Mouse (Mus musculus) lung, embryonic 15.5 days (tissue): Measurements from ENCODE around the gene Il6st. TPM values are rescaled to one million over a fixed set of nuclear protein-coding genes. Genes with fewer than 3 reads are reported as not detected.
A peak's percentile ranks its signal among the peaks of the same experiment; 100 is the strongest.

ENCODE experiments used
- ATAC-seq: fragments of 200-750 bp; cut with Nextera tagmentation; 2 replicates; pipeline ENCODE4 v1.8.0; 2017; ENCODE audit warnings: moderate number of reproducible peaks, borderline replicate concordance; ENCODE audit not compliant: low FRiP score, low TSS enrichment; ENCODE audit errors: extremely low read depth
- H3K27ac ChIP-seq: fragments of 300-500 bp; sonication (generic); 2 replicates; pipeline ENCODE4 v1.5.1; 2015; ENCODE audit warnings: moderate library complexity, mild to moderate bottlenecking, inconsistent platforms
- H3K27me3 ChIP-seq: fragments of 300-500 bp; sonication (generic); 2 replicates; pipeline ENCODE4 v1.6.1; 2015; ENCODE audit warnings: inconsistent platforms
- H3K36me3 ChIP-seq: fragments of 300-500 bp; sonication (generic); 2 replicates; pipeline ENCODE4 v1.6.1; 2015; ENCODE audit warnings: inconsistent platforms
- H3K4me1 ChIP-seq: fragments of 300-500 bp; sonication (generic); 2 replicates; pipeline ENCODE4 v1.6.1; 2015; ENCODE audit warnings: inconsistent platforms
- H3K4me2 ChIP-seq: fragments of 300-500 bp; sonication (generic); 2 replicates; pipeline ENCODE4 v1.6.1; 2015; ENCODE audit warnings: inconsistent platforms, mild to moderate bottlenecking, moderate library complexity
- H3K4me3 ChIP-seq: fragments of 300-500 bp; sonication (generic); 2 replicates; pipeline ENCODE4 v1.5.1; 2015; ENCODE audit warnings: mild to moderate bottlenecking, inconsistent platforms
- H3K9ac ChIP-seq: fragments of 300-500 bp; sonication (generic); 2 replicates; pipeline ENCODE4 v1.6.1; 2015; ENCODE audit warnings: inconsistent platforms
- H3K9me3 ChIP-seq: fragments of 300-500 bp; sonication (generic); 2 replicates; pipeline ENCODE4 v1.6.1; 2016; ENCODE audit warnings: inconsistent platforms
- WGBS: fragments of 180-500 bp; shearing (Covaris S2); methylation state at CpG from one replicate; pipeline ENCODE4 v1.1.7; 2015; 5-methylcytosine and 5-hydroxymethylcytosine counted together
- polyA plus RNA-seq: library from polyadenylated mRNA; unstranded; fragments of >200 nt; fragmentation: Nextera tagmentation; extraction: Ambion mirVana; gene quantifications from 2 replicates; pipeline ENCODE4 v1.2.1, GENCODE M21; 2015

The Il6st gene
- polyA plus RNA-seq, 1 experiment from 2014 or later: 36.4 TPM

- ATAC-seq: no peak
- Histone ChIP-seq H3K4me1 (peaks cover 4% of the 10 kb centered on the region), H3K4me3 (no peak overlapping the region), H3K36me3 (no peaks in the 10 kb centered on the region), H3K27ac (0 out of 2 replicates have a peak overlapping the region, but pooled peaks have one; percentile 41), H3K9me3 (no peaks in the 10 kb centered on the region), H3K4me2 (no peak overlapping the region), H3K9ac (no peak overlapping the region), H3K27me3 (no peaks in the 10 kb centered on the region)
- WGBS: 36% methylated on average over 6 of the region's 6 CpGs
Measured at GRCm38 (mm10) chr13:112457366-112457765, 6.5 kb upstream of the Il6st start.

- Histone ChIP-seq H3K4me3 (no peak overlapping the region), H3K27ac (no peak overlapping the region), H3K9me3 (no peaks in the 10 kb centered on the region), H3K4me1 (peaks cover 5% of the 10 kb centered on the region), H3K27me3 (no peaks in the 10 kb centered on the region), H3K4me2 (no peak overlapping the region), H3K36me3 (no peaks in the 10 kb centered on the region), H3K9ac (no peak overlapping the region)
- ATAC-seq: no peak
- 75% methylated on average over 4 of the region's 4 CpGs for WGBS
Measured at GRCm38 (mm10) chr13:112458016-112458415, 5.9 kb upstream of the Il6st start.

GRCm38 (mm10) chr13:112458435-112459018 lies 5.3 kb upstream of the Il6st start:
- 88% methylated on average over 11 of the region's 11 CpGs for whole genome bisulfite sequencing
- ATAC-seq: no peak
- no peaks in the 10 kb centered on the region for H3K9me3 ChIP-seq
- no peak overlapping the region for H3K27ac ChIP-seq
- peaks cover 9% of the 10 kb centered on the region for H3K4me1 ChIP-seq
- no peaks in the 10 kb centered on the region for H3K27me3 ChIP-seq
- H3K36me3 ChIP-seq: no peaks in the 10 kb centered on the region
- H3K9ac ChIP-seq: no peak overlapping the region
- no peak overlapping the region for H3K4me2 ChIP-seq
- no peak overlapping the region for H3K4me3 ChIP-seq

- ATAC-seq: no peak
- Histone ChIP-seq H3K4me1 (peaks cover 9% of the 10 kb centered on the region), H3K36me3 (no peaks in the 10 kb centered on the region), H3K9ac (no peak overlapping the region), H3K4me3 (no peak overlapping the region), H3K9me3 (no peaks in the 10 kb centered on the region), H3K4me2 (no peak overlapping the region), H3K27me3 (no peaks in the 10 kb centered on the region), H3K27ac (no peak overlapping the region)
- WGBS: 58% methylated on average over 6 of the region's 6 CpGs
Measured at GRCm38 (mm10) chr13:112459956-112460355, 3.9 kb upstream of the Il6st start.

- Histone ChIP-seq H3K4me1 (peaks cover 25% of the 10 kb centered on the region), H3K9ac (no peak overlapping the region), H3K4me2 (no peak overlapping the region), H3K9me3 (no peaks in the 10 kb centered on the region), H3K4me3 (no peak overlapping the region), H3K27ac (no peak overlapping the region), H3K27me3 (no peaks in the 10 kb centered on the region), H3K36me3 (no peaks in the 10 kb centered on the region)
- no peak for ATAC-seq
- 74% methylated on average over 6 of the region's 6 CpGs for WGBS
Measured at GRCm38 (mm10) chr13:112462411-112462987, 1.4 kb upstream of the Il6st start.

- peak overlapping the region; percentile 73 for H3K27ac ChIP-seq
- peak overlapping the region; percentile 64 for H3K4me2 ChIP-seq
- H3K9me3 ChIP-seq: no peaks in the 10 kb centered on the region
- H3K36me3 ChIP-seq: no peaks in the 10 kb centered on the region
- peak overlapping the region; percentile 63 for H3K9ac ChIP-seq
- H3K4me3 ChIP-seq: peak overlapping the region; percentile 73
- peaks cover 27% of the 10 kb centered on the region for H3K4me1 ChIP-seq
- peak; percentile 80 for ATAC-seq
- WGBS: 1% methylated on average over 17 of the region's 17 CpGs
- no peaks in the 10 kb centered on the region for H3K27me3 ChIP-seq
Measured at GRCm38 (mm10) chr13:112463337-112463802, 500 bp upstream of the Il6st start.

- Histone ChIP-seq H3K9me3 (no peaks in the 10 kb centered on the region), H3K9ac (peak overlapping the region; percentile 71), H3K27ac (peak overlapping the region; percentile 91), H3K4me1 (peaks cover 27% of the 10 kb centered on the region), H3K4me3 (peak overlapping the region; percentile 73), H3K36me3 (no peaks in the 10 kb centered on the region), H3K27me3 (no peaks in the 10 kb centered on the region), H3K4me2 (peak overlapping the region; percentile 64)
- WGBS: 2% methylated on average over 18 of the region's 18 CpGs
- ATAC-seq: no peak
Measured at GRCm38 (mm10) chr13:112464626-112465287, 887 bp downstream of the Il6st start.

GRCm38 (mm10) chr13:112465585-112465984 lies 1.7 kb downstream of the Il6st start:
- H3K9me3 ChIP-seq: no peaks in the 10 kb centered on the region
- H3K27me3 ChIP-seq: no peaks in the 10 kb centered on the region
- no peak for ATAC-seq
- H3K4me2 ChIP-seq: peak overlapping the region; percentile 64
- peak overlapping the region; percentile 10; the same call in 1 of the 2 replicates for H3K4me3 ChIP-seq
- WGBS: 28% methylated on average over 2 of the region's 2 CpGs
- no peak overlapping the region for H3K9ac ChIP-seq
- H3K27ac ChIP-seq: no peak overlapping the region
- no peaks in the 10 kb centered on the region for H3K36me3 ChIP-seq
- H3K4me1 ChIP-seq: peaks cover 27% of the 10 kb centered on the region

- WGBS: 49% methylated on average over 19 of the region's 19 CpGs
- Histone ChIP-seq H3K36me3 (no peaks in the 10 kb centered on the region), H3K9ac (no peak overlapping the region), H3K4me2 (peak overlapping the region; percentile 64; the same call in 1 of the 2 replicates), H3K9me3 (no peaks in the 10 kb centered on the region), H3K27me3 (no peaks in the 10 kb centered on the region), H3K4me3 (no peak overlapping the region), H3K4me1 (peaks cover 27% of the 10 kb centered on the region), H3K27ac (0 out of 2 replicates have a peak overlapping the region, but pooled peaks have one; percentile 7)
- ATAC-seq: no peak
Measured at GRCm38 (mm10) chr13:112466136-112466945, 2.5 kb downstream of the Il6st start.

GRCm38 (mm10) chr13:112466946-112467255 lies 3.0 kb downstream of the Il6st start:
- Histone ChIP-seq H3K36me3 (no peaks in the 10 kb centered on the region), H3K9me3 (no peaks in the 10 kb centered on the region), H3K4me2 (no peak overlapping the region; the same call in 1 of the 2 replicates), H3K27me3 (no peaks in the 10 kb centered on the region), H3K27ac (0 out of 2 replicates have a peak overlapping the region, but pooled peaks have one; percentile 7), H3K9ac (no peak overlapping the region), H3K4me3 (no peak overlapping the region), H3K4me1 (peaks cover 27% of the 10 kb centered on the region)
- 58% methylated on average over 3 of the region's 3 CpGs for WGBS
- ATAC-seq: no peak

- no peak overlapping the region for H3K4me2 ChIP-seq
- no peak overlapping the region for H3K9ac ChIP-seq
- H3K36me3 ChIP-seq: no peaks in the 10 kb centered on the region
- peaks cover 27% of the 10 kb centered on the region for H3K4me1 ChIP-seq
- H3K27ac ChIP-seq: no peak overlapping the region
- H3K9me3 ChIP-seq: no peaks in the 10 kb centered on the region
- H3K4me3 ChIP-seq: no peak overlapping the region
- no peaks in the 10 kb centered on the region for H3K27me3 ChIP-seq
- ATAC-seq: no peak
- 73% methylated on average over 9 of the region's 9 CpGs for WGBS
Measured at GRCm38 (mm10) chr13:112467384-112467783, 3.5 kb downstream of the Il6st start.
